Mouse (Mus musculus) hindbrain, embryonic 14.5 days (tissue): ENCODE measurements around the gene Inf2. TPM values are rescaled to one million over a fixed set of nuclear protein-coding genes. Genes with fewer than 3 reads are reported as not detected.

Experiments used
- ATAC-seq: fragments of 200-750 bp; cut with Nextera tagmentation; 2 replicates; pipeline ENCODE4 v1.8.0; 2017; ENCODE audit warnings: moderate number of reproducible peaks, mild to moderate bottlenecking, moderate TSS enrichment, moderate library complexity; ENCODE audit not compliant: low FRiP score
- DNase-seq: peaks from one replicate; pipeline ENCODE4 v3.0.0-alpha.2; 2015; ENCODE audit warnings: low spot score
- H3K27ac ChIP-seq: fragments of 300-500 bp; sonication (generic); 2 replicates; pipeline ENCODE4 v1.5.1; 2014; ENCODE audit warnings: mild to moderate bottlenecking, moderate library complexity
- H3K27me3 ChIP-seq: fragments of 300-500 bp; sonication (generic); 2 replicates; pipeline ENCODE4 v1.6.1; 2014; ENCODE audit warnings: mild to moderate bottlenecking, low read length, mixed read lengths; ENCODE audit not compliant: control insufficient read depth, insufficient read depth
- H3K36me3 ChIP-seq: fragments of 300-500 bp; sonication (generic); replicated peaks from 2 replicates; pipeline ENCODE4 v1.6.1; 2014; ENCODE audit not compliant: control insufficient read depth, insufficient read depth
- H3K4me1 ChIP-seq: fragments of 300-500 bp; sonication (generic); replicated peaks from 2 replicates; pipeline ENCODE4 v1.6.1; 2014; ENCODE audit warnings: antibody characterized with exemption, low read length, mixed read lengths; ENCODE audit not compliant: control insufficient read depth, insufficient read depth
- H3K4me2 ChIP-seq: fragments of 300-500 bp; sonication (generic); replicated peaks from 2 replicates; pipeline ENCODE4 v1.6.1; 2014; ENCODE audit warnings: mild to moderate bottlenecking, moderate library complexity
- H3K4me3 ChIP-seq: fragments of 300-500 bp; sonication (generic); replicated peaks from 2 replicates; pipeline ENCODE4 v1.5.1; 2014; ENCODE audit warnings: mild to moderate bottlenecking, low read length
- H3K9ac ChIP-seq: fragments of 300-500 bp; sonication (generic); 2 replicates; pipeline ENCODE4 v1.6.1; 2014
- H3K9me3 ChIP-seq: fragments of 300-500 bp; sonication (generic); 2 replicates; pipeline ENCODE4 v1.6.1; 2016; ENCODE audit warnings: low read length; ENCODE audit not compliant: control insufficient read depth
- WGBS: fragments of 180-500 bp; shearing (Covaris S2); extraction: QIAGEN DNeasy Blood & Tissue Kit; methylation state at CpG from one replicate; pipeline ENCODE4 v1.1.7; 2014; 5-methylcytosine and 5-hydroxymethylcytosine counted together
- polyA plus RNA-seq: library from polyadenylated mRNA; unstranded; fragments of >200 nt; fragmentation: Nextera tagmentation; extraction: Ambion mirVana; gene quantifications from 2 replicates; pipeline ENCODE4 v1.2.1, GENCODE M21; 2014

Inf2 gene
- polyA plus RNA-seq, 1 experiment from 2014 or later, result 1.5 TPM

GRCm38 (mm10) chr12:112616668-112617067, 28.1 kb downstream of the Inf2 start:
- H3K9me3 ChIP-seq, result no peaks in the 10 kb centered on the region
- DNase-seq (no peak), ATAC-seq (no peak)
- 45% methylated on average over 9 of the region's 9 CpGs for whole genome bisulfite sequencing
- no peak overlapping the region for H3K4me2 ChIP-seq
- H3K4me1 ChIP-seq, result peaks cover 19% of the 10 kb centered on the region
- no peak overlapping the region for H3K9ac ChIP-seq
- H3K4me3 ChIP-seq, result no peak overlapping the region
- H3K27me3 ChIP-seq, result peaks cover 26% of the 10 kb centered on the region
- no peaks in the 10 kb centered on the region for H3K36me3 ChIP-seq
- H3K27ac ChIP-seq, result no peak overlapping the region

DNA sequence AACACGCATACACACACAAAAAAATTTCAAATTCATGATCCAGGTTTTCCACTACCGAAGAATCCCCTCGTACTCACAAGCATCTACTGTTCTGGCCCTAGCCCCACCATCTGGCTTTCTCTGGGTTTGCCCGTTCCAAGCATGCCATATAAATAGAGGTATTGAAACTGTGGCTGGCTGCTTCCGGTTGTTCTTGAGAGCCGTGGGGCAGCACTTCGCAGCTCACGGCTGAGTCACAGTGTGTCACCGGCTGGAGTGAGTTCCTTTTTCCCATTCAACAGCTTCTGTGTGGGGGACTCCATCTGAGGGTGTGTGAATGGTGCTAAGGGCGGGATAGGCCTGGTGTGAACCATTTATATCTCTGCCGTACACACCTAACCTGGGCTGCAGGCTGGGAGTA, 28.6 kb downstream of the Inf2 start:
- Histone ChIP-seq H3K27me3 (peaks cover 26% of the 10 kb centered on the region), H3K36me3 (no peaks in the 10 kb centered on the region), H3K9me3 (no peaks in the 10 kb centered on the region), H3K27ac (no peak overlapping the region), H3K4me3 (no peak overlapping the region), H3K9ac (no peak overlapping the region), H3K4me2 (no peak overlapping the region), H3K4me1 (peaks cover 19% of the 10 kb centered on the region)
- 80% methylated on average over 11 of the region's 11 CpGs for WGBS
- DNase-seq (no peak), ATAC-seq (no peak)

DNA sequence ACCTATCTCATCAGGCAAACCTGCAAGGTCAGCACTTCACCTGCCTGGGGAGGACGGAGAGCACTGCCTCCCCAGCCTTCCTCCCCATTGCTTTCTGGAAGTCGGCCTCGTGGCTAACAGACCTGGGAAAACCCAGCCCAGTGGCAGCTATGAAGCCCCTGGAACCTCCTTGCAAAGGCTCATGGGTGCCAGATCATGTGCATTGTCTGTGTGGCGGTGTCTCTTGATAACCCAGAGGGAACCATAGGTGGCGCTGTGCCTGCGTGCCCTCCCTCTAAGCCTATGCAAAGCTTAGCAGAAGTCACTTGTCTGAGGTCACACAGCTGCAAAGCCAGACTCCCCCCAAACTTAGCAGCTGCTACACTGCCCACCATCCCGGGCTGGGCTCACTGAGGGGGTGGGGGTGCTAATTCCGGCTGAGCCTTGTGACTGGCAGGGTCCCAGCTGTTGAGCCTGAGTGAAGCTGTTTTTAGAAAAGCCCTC, 29.4 kb downstream of the Inf2 start:
- no peak overlapping the region for H3K4me3 ChIP-seq
- H3K36me3 ChIP-seq, result no peaks in the 10 kb centered on the region
- DNase-seq (peak; percentile 59), ATAC-seq (peak; percentile 43; the same call in 1 of the 2 replicates)
- 17% methylated on average over 8 of the region's 8 CpGs for WGBS
- H3K4me2 ChIP-seq, result no peak overlapping the region
- H3K9ac ChIP-seq, result no peak overlapping the region
- peaks cover 26% of the 10 kb centered on the region for H3K27me3 ChIP-seq
- no peak overlapping the region for H3K27ac ChIP-seq
- H3K4me1 ChIP-seq, result peaks cover 19% of the 10 kb centered on the region
- H3K9me3 ChIP-seq, result no peaks in the 10 kb centered on the region

DNA sequence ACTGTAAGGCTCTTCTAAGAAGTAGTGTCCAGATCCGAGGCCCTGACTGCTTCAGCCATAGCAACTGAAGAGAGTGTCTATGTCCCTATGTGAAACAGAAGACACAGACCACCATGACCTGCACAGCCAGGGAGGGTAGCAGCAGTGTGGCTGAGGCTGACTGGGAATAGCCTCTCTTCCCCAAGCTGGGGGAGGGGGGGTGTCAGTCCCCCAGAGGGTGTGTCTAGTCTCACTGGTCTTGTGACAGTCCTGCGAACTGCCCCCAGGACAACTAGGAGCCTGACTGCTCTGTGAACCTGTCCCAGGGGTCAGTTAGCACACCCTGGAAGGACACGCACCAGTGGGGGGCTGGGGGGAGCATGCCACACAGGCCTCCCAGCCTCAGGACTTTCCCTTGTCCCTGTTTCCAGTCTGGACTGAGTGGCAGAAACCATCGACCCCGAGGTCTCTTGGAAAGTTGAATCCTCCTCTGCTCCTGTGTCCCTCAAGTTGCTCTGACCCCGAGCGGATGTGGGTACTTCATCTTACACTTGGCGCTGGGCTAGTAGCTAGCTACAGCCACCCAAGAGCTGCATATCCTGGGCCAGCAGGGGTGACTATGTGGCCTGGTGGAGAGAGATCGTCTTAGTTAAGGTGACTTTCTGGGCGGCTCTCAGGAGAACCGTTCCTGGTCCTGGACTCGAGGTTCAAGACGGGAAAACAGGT, 30.5 kb downstream of the Inf2 start:
- Histone ChIP-seq H3K4me3 (peak overlapping the region; percentile 46), H3K36me3 (no peaks in the 10 kb centered on the region), H3K27ac (no peak overlapping the region), H3K27me3 (peaks cover 26% of the 10 kb centered on the region), H3K9me3 (no peaks in the 10 kb centered on the region), H3K9ac (peak overlapping the region; percentile 75; the same call in 1 of the 2 replicates), H3K4me2 (peak overlapping the region; percentile 92), H3K4me1 (peaks cover 19% of the 10 kb centered on the region)
- no peak for ATAC-seq
- WGBS, result 30% methylated on average over 13 of the region's 13 CpGs
- DNase-seq, result no peak

DNA sequence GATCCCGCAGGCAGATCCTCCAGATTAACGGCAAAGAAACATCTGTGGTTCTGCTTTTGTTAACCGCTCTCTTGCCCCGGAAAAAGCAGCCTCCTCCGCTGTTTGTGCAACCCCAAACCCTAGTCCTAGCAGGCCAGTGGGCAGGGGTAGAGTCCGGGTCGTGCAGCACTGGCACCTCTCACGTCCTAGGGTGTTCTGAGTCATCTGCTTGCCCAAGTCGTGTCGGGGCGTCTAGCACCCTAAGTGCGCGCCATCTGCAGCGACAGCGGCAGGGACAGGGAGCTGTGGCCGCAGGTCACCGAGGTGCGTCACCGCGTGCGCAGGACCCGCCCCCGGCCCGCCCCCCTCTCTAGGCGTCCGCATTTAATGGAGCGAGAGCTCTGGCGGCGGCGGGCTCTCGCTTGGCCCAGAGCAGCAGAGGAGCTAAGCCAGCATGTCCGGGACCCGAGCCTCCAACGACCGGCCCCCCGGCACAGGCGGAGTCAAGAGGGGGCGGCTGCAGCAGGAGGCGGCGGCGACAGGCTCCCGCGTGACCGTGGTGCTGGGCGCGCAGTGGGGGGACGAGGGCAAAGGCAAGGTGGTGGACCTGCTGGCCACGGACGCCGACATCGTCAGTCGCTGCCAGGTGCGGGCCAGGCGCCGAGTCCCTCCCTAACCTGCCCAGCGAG, 31.2 kb downstream of the Inf2 start, which contains the start of gene Adssl1:
Gene Adssl1 (plus strand): TSS at position 360 of the 668 bp plus-strand sequence.
- 1% methylated on average over 54 of the region's 56 CpGs for WGBS
- Histone ChIP-seq H3K9me3 (no peaks in the 10 kb centered on the region), H3K36me3 (no peaks in the 10 kb centered on the region), H3K4me1 (peaks cover 19% of the 10 kb centered on the region), H3K4me3 (peak within 1 kb of the TSS; percentile 46), H3K9ac (peak within 1 kb of the TSS; percentile 75), H3K4me2 (peak within 1 kb of the TSS; percentile 92), H3K27me3 (peaks cover 26% of the 10 kb centered on the region), H3K27ac (no peak within 1 kb of the TSS)
- DNase-seq (no peak), ATAC-seq (peak; percentile 64)

- peak overlapping the region; percentile 92 for H3K4me2 ChIP-seq
- H3K9ac ChIP-seq, result peak overlapping the region; percentile 75
- DNase-seq, result no peak
- no peak overlapping the region for H3K27ac ChIP-seq
- peaks cover 26% of the 10 kb centered on the region for H3K27me3 ChIP-seq
- H3K9me3 ChIP-seq, result no peaks in the 10 kb centered on the region
- peak overlapping the region; percentile 46 for H3K4me3 ChIP-seq
- H3K4me1 ChIP-seq, result peaks cover 19% of the 10 kb centered on the region
- ATAC-seq, result peak; percentile 31
- 13% methylated on average over 16 of the region's 16 CpGs for WGBS
- H3K36me3 ChIP-seq, result no peaks in the 10 kb centered on the region
Measured at GRCm38 (mm10) chr12:112620354-112621061, 31.9 kb downstream of the Inf2 start.

- no peak overlapping the region for H3K4me3 ChIP-seq
- H3K27me3 ChIP-seq, result peaks cover 26% of the 10 kb centered on the region
- ATAC-seq, result no peak
- no peaks in the 10 kb centered on the region for H3K36me3 ChIP-seq
- H3K9me3 ChIP-seq, result no peaks in the 10 kb centered on the region
- peaks cover 19% of the 10 kb centered on the region for H3K4me1 ChIP-seq
- no peak overlapping the region for H3K27ac ChIP-seq
- H3K9ac ChIP-seq, result no peak overlapping the region
- 85% methylated on average over 3 of the region's 3 CpGs for WGBS
- no peak for DNase-seq
- no peak overlapping the region for H3K4me2 ChIP-seq
Measured at GRCm38 (mm10) chr12:112621900-112622299, 33.3 kb downstream of the Inf2 start.

DNA sequence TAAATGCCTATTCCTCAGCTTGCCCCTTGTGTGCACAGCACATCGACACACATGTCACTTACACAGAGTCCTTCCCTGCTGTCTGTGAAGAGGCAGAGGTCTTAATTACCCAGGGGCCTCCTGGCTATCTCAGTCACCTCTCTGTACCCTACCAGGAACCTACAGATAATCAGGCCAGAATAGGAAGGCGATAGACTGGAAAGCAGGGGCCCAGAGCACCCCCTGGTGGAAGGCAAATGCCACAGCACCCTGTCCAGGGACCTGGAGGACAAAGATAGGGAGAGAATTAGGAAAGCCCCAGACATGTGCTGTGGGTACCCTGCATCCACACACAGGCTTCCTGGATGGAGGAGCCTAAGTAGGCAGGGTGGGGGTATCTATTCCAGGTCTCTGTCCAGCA, 35.2 kb downstream of the Inf2 start:
- Histone ChIP-seq H3K27me3 (peaks cover 25% of the 10 kb centered on the region), H3K9ac (no peak overlapping the region), H3K36me3 (no peaks in the 10 kb centered on the region), H3K9me3 (no peaks in the 10 kb centered on the region), H3K4me2 (no peak overlapping the region), H3K4me3 (no peak overlapping the region), H3K4me1 (peaks cover 15% of the 10 kb centered on the region), H3K27ac (no peak overlapping the region)
- ATAC-seq (no peak), DNase-seq (peak; percentile 72)
- 28% methylated on average over 2 of the region's 2 CpGs for WGBS

DNA sequence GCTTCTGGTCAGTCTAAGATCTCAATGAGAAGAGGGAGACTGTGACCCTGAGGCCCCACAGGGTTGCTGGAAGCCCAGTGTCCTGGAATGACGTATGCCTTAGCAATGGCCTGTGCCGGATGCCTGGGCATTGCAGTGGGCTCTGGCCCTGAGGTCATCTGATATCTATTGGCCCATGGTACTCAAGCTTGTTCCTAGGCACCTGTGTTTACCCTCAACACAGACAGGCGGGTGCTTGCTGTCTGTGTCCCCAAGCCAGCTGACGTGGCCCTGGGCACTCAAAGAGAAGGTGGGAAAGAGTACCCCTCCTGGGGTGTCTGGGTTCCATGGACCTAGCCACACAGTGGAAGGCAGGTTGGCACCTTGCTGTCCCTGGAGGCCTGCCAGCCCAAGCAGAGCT, 37.1 kb downstream of the Inf2 start:
- Histone ChIP-seq H3K4me1 (peaks cover 6% of the 10 kb centered on the region), H3K4me3 (no peak overlapping the region), H3K36me3 (no peaks in the 10 kb centered on the region), H3K27me3 (peaks cover 8% of the 10 kb centered on the region; the same call in 1 of the 2 replicates), H3K9me3 (no peaks in the 10 kb centered on the region), H3K4me2 (no peak overlapping the region), H3K9ac (no peak overlapping the region), H3K27ac (no peak overlapping the region)
- ATAC-seq, result no peak
- DNase-seq, result no peak
- 89% methylated on average over 4 of the region's 4 CpGs for WGBS
